9 mouse cellular contexts compared by ENCODE assay signal in genomic region chr9:99800076-99800475, GRCm38 (mm10).
A peak's percentile ranks its signal among the peaks of the same experiment; 100 is the strongest.
DNase-seq lines count a peak whose midpoint lies in the region; ATAC-seq and TF ChIP-seq lines count a peak whose summit lies in the region.
"Had no signal": no experiment of that assay in that cellular context is flagged by ENCODE, and none has a peak within 500 bp of the region (broad histone marks: within the 10 kb centered on the region; RNA-seq: fewer than 3 reads in every experiment).

No protein-coding gene starts in this region.

- H3K27me3 ChIP-seq in lung, embryonic 15.5 days, result no peaks in the 10 kb centered on the region
- H3K27me3 ChIP-seq in forebrain, embryonic 15.5 days, result 0 out of 2 replicates have a peak, but pooled peaks cover 3% of the 10 kb centered on the region
- H3K27me3 ChIP-seq in limb, embryonic 14.5 days (ENCODE audit: control insufficient read depth, insufficient read depth, low read length), result peaks cover 11% of the 10 kb centered on the region

- no peak for ATAC-seq in lung, embryonic 15.5 days (ENCODE audit: borderline replicate concordance, extremely low read depth, low FRiP score, low TSS enrichment)
- peak; percentile 13; the same call in 1 of the 2 replicates for ATAC-seq in forebrain, embryonic 15.5 days (replicated peaks)
- no peak for ATAC-seq in limb, embryonic 14.5 days (ENCODE audit: low FRiP score, low read depth)

- peak overlapping the region; percentile 59 for H3K4me2 ChIP-seq in lung, embryonic 15.5 days
- H3K4me2 ChIP-seq in forebrain, embryonic 15.5 days (replicated peaks), result peak overlapping the region; percentile 63
- H3K4me2 ChIP-seq in limb, embryonic 14.5 days (replicated peaks; ENCODE audit: low read depth, low read length, severe bottlenecking), result peak overlapping the region; percentile 55

- no peaks in the 10 kb centered on the region for H3K36me3 ChIP-seq in lung, embryonic 15.5 days
- H3K36me3 ChIP-seq in forebrain, embryonic 15.5 days, result no peaks in the 10 kb centered on the region
- H3K36me3 ChIP-seq in limb, embryonic 14.5 days (ENCODE audit: control insufficient read depth, insufficient read depth, low read length), result no peaks in the 10 kb centered on the region

- H3K9me3 ChIP-seq in lung, embryonic 15.5 days, result no peaks in the 10 kb centered on the region
- no peaks in the 10 kb centered on the region for H3K9me3 ChIP-seq in forebrain, embryonic 15.5 days
- no peaks in the 10 kb centered on the region for H3K9me3 ChIP-seq in limb, embryonic 14.5 days (ENCODE audit: control insufficient read depth, low read length)

- no peak for DNase-seq in lung, postnatal 4 days
- DNase-seq in limb, embryonic 14.5 days (ENCODE audit: low spot score), result peak; percentile 14
- DNase-seq in retina, postnatal 1 day, result peak; percentile 65
- no peak for DNase-seq in thymus, postnatal 36 days
- no peak for DNase-seq in gastrocnemius, adult 18-20 months (ENCODE audit: low spot score)
- no peak for DNase-seq in frontal cortex, postnatal 14 days (ENCODE audit: low spot score in 2 of 2)
- DNase-seq: gastrocnemius, postnatal 10 days had no signal

- H3K27ac ChIP-seq in lung, embryonic 15.5 days, result no peak overlapping the region
- H3K27ac ChIP-seq in forebrain, embryonic 15.5 days (replicated peaks), result no peak overlapping the region
- H3K27ac ChIP-seq in limb, embryonic 14.5 days (replicated peaks; ENCODE audit: low read depth, low read length), result no peak overlapping the region

- no peak for TF ChIP-seq POLR2A in limb, embryonic 14.5 days (IDR thresholded peaks at IDR 0.05; ENCODE audit: borderline replicate concordance, extremely low read depth, insufficient read depth, insufficient read length)

- peaks cover 10% of the 10 kb centered on the region; the same call in 1 of the 2 replicates for H3K4me1 ChIP-seq in lung, embryonic 15.5 days
- peaks cover 30% of the 10 kb centered on the region for H3K4me1 ChIP-seq in forebrain, embryonic 15.5 days
- no peaks in the 10 kb centered on the region for H3K4me1 ChIP-seq in limb, embryonic 14.5 days (ENCODE audit: control insufficient read depth, insufficient read depth, low read length)

- peak overlapping the region; percentile 32 for H3K4me3 ChIP-seq in lung, embryonic 15.5 days
- H3K4me3 ChIP-seq in forebrain, embryonic 15.5 days, result peak overlapping the region; percentile 38
- peak overlapping the region; percentile 28 for H3K4me3 ChIP-seq in limb, embryonic 14.5 days (replicated peaks; ENCODE audit: low read length)

- WGBS in lung, embryonic 15.5 days, result 2% methylated on average over 13 of the region's 13 CpGs
- WGBS in forebrain, embryonic 15.5 days, result under 1% methylated on average over 13 of the region's 13 CpGs
- WGBS in limb, embryonic 14.5 days, result 3% methylated on average over 13 of the region's 13 CpGs

- 0 out of 2 replicates have a peak overlapping the region, but pooled peaks have one; percentile 6 for H3K9ac ChIP-seq in lung, embryonic 15.5 days
- H3K9ac ChIP-seq in forebrain, embryonic 15.5 days (replicated peaks), result peak overlapping the region; percentile 42
- no peak overlapping the region for H3K9ac ChIP-seq in limb, embryonic 14.5 days (ENCODE audit: low read depth, low read length, severe bottlenecking)

Comparison
In these comparisons a context has a peak if more than half of its experiments do, and no peak if none do; other contexts are left out.
1. DNase-seq: peak in limb, embryonic 14.5 days (single experiment) and retina, postnatal 1 day (single experiment); none in lung, postnatal 4 days (0 of 2), thymus, postnatal 36 days (0 of 2), gastrocnemius, adult 18-20 months (single experiment) and frontal cortex, postnatal 14 days (0 of 2).
2. Peak in every context shown above with its lines, with median percentiles within 50 percentile points of each other: H3K4me2 ChIP-seq and H3K4me3 ChIP-seq.